Comparison of ENCODE assay signal across 21 mouse cellular contexts in the genomic region with DNA sequence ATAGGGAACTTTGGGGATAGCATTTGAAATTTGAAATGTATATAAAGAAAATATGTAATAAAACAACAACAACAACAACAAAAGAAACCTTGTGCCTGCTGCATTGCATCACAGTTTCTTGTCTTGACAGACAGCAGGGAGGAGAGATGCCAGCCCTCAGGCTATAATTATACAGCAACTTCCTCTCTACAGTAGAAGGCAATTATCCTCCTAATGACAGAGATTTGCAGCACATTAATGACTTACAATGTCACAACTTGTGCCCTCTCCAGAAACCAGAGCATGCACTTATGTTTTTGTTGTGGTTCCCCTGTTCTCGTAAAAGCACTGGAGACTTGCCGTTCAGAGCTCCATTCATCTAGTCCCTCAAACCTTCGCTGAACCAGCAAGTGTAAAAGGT. TPM values are rescaled to one million over a fixed set of nuclear protein-coding genes. Genes with fewer than 3 reads are reported as not detected.
DNase-seq lines count a peak whose midpoint lies in the region; ATAC-seq and TF ChIP-seq lines count a peak whose summit lies in the region.
"Had no signal": no experiment of that assay in that cellular context is flagged by ENCODE, and none has a peak within 500 bp of the region (broad histone marks: within the 10 kb centered on the region; RNA-seq: fewer than 3 reads in every experiment).

No protein-coding gene starts in this region.

- peak; percentile 55 for ATAC-seq in forebrain, embryonic 16.5 days
- ATAC-seq in hindbrain, postnatal 0 days = no peak
- no peak for ATAC-seq in hindbrain, embryonic 16.5 days
- ATAC-seq: intestine, embryonic 15.5 days had no signal

- TF ChIP-seq CTCF in hindbrain, postnatal 0 days (IDR thresholded peaks at IDR 0.05; ENCODE audit: low read depth) = no peak

- no peak overlapping the region for H3K4me2 ChIP-seq in forebrain, embryonic 16.5 days (ENCODE audit: low read length)
- no peak overlapping the region for H3K4me2 ChIP-seq in hindbrain, postnatal 0 days (ENCODE audit: low read depth, low read length)
- no peak overlapping the region for H3K4me2 ChIP-seq in hindbrain, embryonic 16.5 days (ENCODE audit: low read length)
- H3K4me2 ChIP-seq: embryonic facial prominence, embryonic 12.5 days; heart, embryonic 11.5 days; heart, embryonic 15.5 days; intestine, embryonic 15.5 days had no signal

- H3K36me3 ChIP-seq in forebrain, embryonic 16.5 days (ENCODE audit: control insufficient read depth, insufficient read depth) = no peaks in the 10 kb centered on the region
- H3K36me3 ChIP-seq in forebrain, embryonic 10.5 days (replicated peaks) = no peaks in the 10 kb centered on the region
- H3K36me3 ChIP-seq in hindbrain, postnatal 0 days (ENCODE audit: insufficient read depth, low read length) = no peaks in the 10 kb centered on the region
- no peaks in the 10 kb centered on the region for H3K36me3 ChIP-seq in hindbrain, embryonic 16.5 days (ENCODE audit: control insufficient read depth, insufficient read depth, low read length)
- H3K36me3 ChIP-seq: embryonic facial prominence, embryonic 12.5 days; heart, embryonic 15.5 days; hindbrain, embryonic 10.5 days; intestine, embryonic 15.5 days had no signal

- H3K4me3 ChIP-seq in forebrain, embryonic 16.5 days (replicated peaks; ENCODE audit: low read length) = no peak overlapping the region
- no peak overlapping the region for H3K4me3 ChIP-seq in forebrain, embryonic 10.5 days
- no peak overlapping the region for H3K4me3 ChIP-seq in hindbrain, postnatal 0 days (ENCODE audit: low read length)
- no peak overlapping the region for H3K4me3 ChIP-seq in hindbrain, embryonic 16.5 days (ENCODE audit: low read length)
- H3K4me3 ChIP-seq: embryonic facial prominence, embryonic 12.5 days; heart, embryonic 15.5 days; hindbrain, embryonic 10.5 days; intestine, embryonic 15.5 days had no signal

- no peaks in the 10 kb centered on the region for H3K27me3 ChIP-seq in forebrain, embryonic 16.5 days (replicated peaks; ENCODE audit: control insufficient read depth, insufficient read depth, low read length)
- H3K27me3 ChIP-seq in forebrain, embryonic 10.5 days (ENCODE audit: poor library complexity, severe bottlenecking) = no peaks in the 10 kb centered on the region
- H3K27me3 ChIP-seq in hindbrain, postnatal 0 days (ENCODE audit: insufficient read depth, low read length) = no peaks in the 10 kb centered on the region
- no peaks in the 10 kb centered on the region for H3K27me3 ChIP-seq in hindbrain, embryonic 16.5 days (replicated peaks; ENCODE audit: control insufficient read depth, insufficient read depth, low read length)
- H3K27me3 ChIP-seq: embryonic facial prominence, embryonic 12.5 days; heart, embryonic 15.5 days; intestine, embryonic 15.5 days had no signal

- H3K9me3 ChIP-seq in forebrain, embryonic 16.5 days (ENCODE audit: control insufficient read depth, low read length) = no peaks in the 10 kb centered on the region
- no peaks in the 10 kb centered on the region for H3K9me3 ChIP-seq in forebrain, embryonic 10.5 days
- H3K9me3 ChIP-seq in hindbrain, postnatal 0 days (ENCODE audit: low read length) = no peaks in the 10 kb centered on the region
- H3K9me3 ChIP-seq in hindbrain, embryonic 16.5 days (ENCODE audit: control insufficient read depth, low read length) = no peaks in the 10 kb centered on the region
- H3K9me3 ChIP-seq: embryonic facial prominence, embryonic 12.5 days; heart, embryonic 15.5 days; hindbrain, embryonic 10.5 days; intestine, embryonic 15.5 days had no signal

- no peaks in the 10 kb centered on the region for H3K4me1 ChIP-seq in forebrain, embryonic 16.5 days (replicated peaks; ENCODE audit: control insufficient read depth, insufficient read depth, low read length)
- peaks cover 13% of the 10 kb centered on the region for H3K4me1 ChIP-seq in forebrain, embryonic 10.5 days
- no peaks in the 10 kb centered on the region for H3K4me1 ChIP-seq in hindbrain, postnatal 0 days (ENCODE audit: insufficient read depth, low read length)
- no peaks in the 10 kb centered on the region for H3K4me1 ChIP-seq in hindbrain, embryonic 16.5 days (ENCODE audit: control insufficient read depth, insufficient read depth, low read depth, low read length)
- H3K4me1 ChIP-seq: embryonic facial prominence, embryonic 12.5 days; heart, embryonic 15.5 days; hindbrain, embryonic 10.5 days; intestine, embryonic 15.5 days had no signal

- no peak overlapping the region for H3K27ac ChIP-seq in forebrain, embryonic 16.5 days (ENCODE audit: low read length)
- H3K27ac ChIP-seq in forebrain, embryonic 10.5 days = no peak overlapping the region
- H3K27ac ChIP-seq in hindbrain, postnatal 0 days = no peak overlapping the region
- no peak overlapping the region for H3K27ac ChIP-seq in hindbrain, embryonic 16.5 days (ENCODE audit: low read depth, low read length)
- H3K27ac ChIP-seq: embryonic facial prominence, embryonic 12.5 days; heart, embryonic 15.5 days; hindbrain, embryonic 10.5 days; intestine, embryonic 15.5 days had no signal

- no peak overlapping the region for H3K9ac ChIP-seq in forebrain, embryonic 16.5 days (replicated peaks; ENCODE audit: low read depth, low read length)
- no peak overlapping the region for H3K9ac ChIP-seq in hindbrain, postnatal 0 days (replicated peaks; ENCODE audit: low read length)
- H3K9ac ChIP-seq in hindbrain, embryonic 16.5 days (ENCODE audit: low read depth, low read length) = no peak overlapping the region
- H3K9ac ChIP-seq: embryonic facial prominence, embryonic 12.5 days; heart, embryonic 15.5 days; intestine, embryonic 15.5 days had no signal

- WGBS in forebrain, embryonic 16.5 days = 28% methylated on average over 3 of the region's 3 CpGs
- WGBS in forebrain, embryonic 10.5 days = 84% methylated on average over 3 of the region's 3 CpGs
- WGBS in hindbrain, postnatal 0 days = 83% methylated on average over 3 of the region's 3 CpGs
- 68% methylated on average over 3 of the region's 3 CpGs for WGBS in hindbrain, embryonic 16.5 days

- DNase-seq in forebrain, embryonic 10.5 days (ENCODE audit: extremely low spot score, low spot score) = no peak
- peak; percentile 31 for DNase-seq in hindbrain, postnatal 0 days (ENCODE audit: low spot score)
- peak; percentile 37 for DNase-seq in brain, adult 2 months (ENCODE audit: low read depth, low spot score)
- DNase-seq in spleen, adult 18-20 months = no peak
- DNase-seq: adrenal gland, adult 2 months; adrenal gland, postnatal 36 days; cerebellum, adult 11-12 months; cerebellum, adult 9-10 months; cerebellum, postnatal 25 days; gastrocnemius, postnatal 10 days; heart, adult 18-20 months; heart, postnatal 14 days; kidney, adult 18-20 months had no signal

RNA-seq across cellular contexts. Expression of a gene that starts 44.2 kb away (rescaled TPM):
- polyA plus RNA-seq in forebrain, embryonic 16.5 days (2015; fragmentation: Nextera tagmentation; extraction: Ambion mirVana) = 1.5 and 3.0 TPM in 2 replicates
- 0.32 and 0.36 TPM in 2 replicates for polyA plus RNA-seq in forebrain, embryonic 10.5 days (2016; fragmentation: Nextera tagmentation; extraction: Ambion mirVana)
- total RNA-seq in hindbrain, postnatal 0 days (2014; rRNA removed) = 2.3 and 3.3 TPM in 2 replicates
- polyA plus RNA-seq in hindbrain, postnatal 0 days (2015; fragmentation: Nextera tagmentation; extraction: Ambion mirVana) = 2.5 and 3.4 TPM in 2 replicates
- 1.7 and 2.2 TPM in 2 replicates for polyA plus RNA-seq in hindbrain, embryonic 16.5 days (2015; fragmentation: Nextera tagmentation; extraction: Ambion mirVana)
- total RNA-seq: CH12.LX had no signal
- polyA plus RNA-seq: heart, embryonic 11.5 days had no signal

Comparison
In these comparisons a context has a peak if more than half of its experiments do, and no peak if none do; other contexts are left out.
1. DNase-seq: peak in hindbrain, postnatal 0 days (single experiment) and brain, adult 2 months (single experiment); none in forebrain, embryonic 10.5 days (single experiment) and spleen, adult 18-20 months (0 of 2).